Mouse (Mus musculus) embryonic facial prominence, embryonic 11.5 days (tissue): Measurements from ENCODE around the gene Ipo4. TPM values are rescaled to one million over a fixed set of nuclear protein-coding genes. Genes with fewer than 3 reads are reported as not detected.

Source experiments
- ATAC-seq: fragments of 200-750 bp; cut with Nextera tagmentation; replicated peaks from 2 replicates; pipeline ENCODE4 v1.8.0; 2017; ENCODE audit warnings: low read depth; ENCODE audit not compliant: insufficient number of reproducible peaks, low FRiP score, low TSS enrichment
- DNase-seq: peaks from one replicate; pipeline ENCODE4 v3.0.0-alpha.2; 2015; ENCODE audit warnings: low spot score
- H3K27ac ChIP-seq: fragments of 300-500 bp; sonication (generic); replicated peaks from 2 replicates; pipeline ENCODE4 v1.5.1; 2014; ENCODE audit warnings: mild to moderate bottlenecking, low read depth, low read length, control low read depth
- H3K27me3 ChIP-seq: fragments of 300-500 bp; sonication (generic); 2 replicates; pipeline ENCODE4 v1.6.1; 2014; ENCODE audit warnings: mild to moderate bottlenecking, low read length, moderate library complexity, mixed read lengths; ENCODE audit not compliant: control insufficient read depth, insufficient read depth
- H3K36me3 ChIP-seq: fragments of 300-500 bp; sonication (generic); replicated peaks from 2 replicates; pipeline ENCODE4 v1.6.1; 2014; ENCODE audit warnings: low read depth, mild to moderate bottlenecking, low read length, moderate library complexity, mixed read lengths; ENCODE audit not compliant: control insufficient read depth, insufficient read depth
- H3K4me1 ChIP-seq: fragments of 300-500 bp; sonication (generic); 2 replicates; pipeline ENCODE4 v1.6.1; 2014; ENCODE audit warnings: low read length, mixed read lengths; ENCODE audit not compliant: control insufficient read depth, insufficient read depth
- H3K4me2 ChIP-seq: fragments of 300-500 bp; sonication (generic); 2 replicates; pipeline ENCODE4 v1.6.1; 2014; ENCODE audit warnings: low read depth, mild to moderate bottlenecking, control low read depth, low read length, moderate library complexity
- H3K4me3 ChIP-seq: fragments of 300-500 bp; sonication (generic); 2 replicates; pipeline ENCODE4 v1.5.1; 2014; ENCODE audit warnings: low read depth, low read length, control low read depth
- H3K9ac ChIP-seq: fragments of 300-500 bp; sonication (generic); replicated peaks from 2 replicates; pipeline ENCODE4 v1.6.1; 2014; ENCODE audit warnings: mild to moderate bottlenecking, control low read depth, low read length
- H3K9me3 ChIP-seq: fragments of 300-500 bp; sonication (generic); replicated peaks from 2 replicates; pipeline ENCODE4 v1.6.1; 2016; ENCODE audit warnings: mild to moderate bottlenecking, low read length, inconsistent platforms, mixed read lengths; ENCODE audit not compliant: control insufficient read depth
- WGBS: fragments of 180-500 bp; shearing (Covaris S2); extraction: QIAGEN DNeasy Blood & Tissue Kit; methylation state at CpG from one replicate; pipeline ENCODE4 v1.1.7; 2014; 5-methylcytosine and 5-hydroxymethylcytosine counted together
- polyA plus RNA-seq: library from polyadenylated mRNA; unstranded; fragments of >200 nt; fragmentation: Nextera tagmentation; extraction: Ambion mirVana; gene quantifications from 2 replicates; pipeline ENCODE4 v1.2.1, GENCODE M21; 2014

Ipo4 gene
- polyA plus RNA-seq, 1 experiment from 2014 or later: 85.0 TPM

GRCm38 (mm10) chr14:55628077-55628827 lies 7.5 kb downstream of the Ipo4 start:
- H3K9me3 ChIP-seq: no peaks in the 10 kb centered on the region
- no peak overlapping the region for H3K4me3 ChIP-seq
- no peak overlapping the region for H3K27ac ChIP-seq
- H3K36me3 ChIP-seq: peaks cover 14% of the 10 kb centered on the region
- H3K4me2 ChIP-seq: no peak overlapping the region
- DNase-seq (no peak), ATAC-seq (no peak)
- 93% methylated on average over 27 of the region's 27 CpGs for WGBS
- no peak overlapping the region for H3K9ac ChIP-seq
- no peaks in the 10 kb centered on the region for H3K4me1 ChIP-seq
- H3K27me3 ChIP-seq: no peaks in the 10 kb centered on the region

GRCm38 (mm10) chr14:55618486-55619195 lies 17.1 kb downstream of the Ipo4 start:
- Histone ChIP-seq H3K4me1 (no peaks in the 10 kb centered on the region), H3K9ac (0 out of 2 replicates have a peak overlapping the region, but pooled peaks have one; percentile 22), H3K4me2 (peak overlapping the region; percentile 23), H3K4me3 (peak overlapping the region; percentile 19), H3K27ac (no peak overlapping the region), H3K36me3 (no peaks in the 10 kb centered on the region), H3K9me3 (no peaks in the 10 kb centered on the region), H3K27me3 (no peaks in the 10 kb centered on the region)
- WGBS: 47% methylated on average over 22 of the region's 22 CpGs
- no peak for DNase-seq
- no peak for ATAC-seq

- Histone ChIP-seq H3K27me3 (no peaks in the 10 kb centered on the region), H3K9ac (0 out of 2 replicates have a peak within 1 kb of the TSS, but pooled peaks have one; percentile 22), H3K9me3 (no peaks in the 10 kb centered on the region), H3K4me2 (peak within 1 kb of the TSS; percentile 23), H3K4me3 (peak within 1 kb of the TSS; percentile 19), H3K4me1 (no peaks in the 10 kb centered on the region), H3K36me3 (no peaks in the 10 kb centered on the region), H3K27ac (no peak within 1 kb of the TSS)
- ATAC-seq: peak; percentile 81
- DNase-seq: peak; percentile 65
- WGBS: 25% methylated on average over 21 of the region's 21 CpGs
Measured at GRCm38 (mm10) chr14:55617822-55618221, 17.9 kb downstream of the Ipo4 start, which contains the start of gene Rec8. Rec8 (plus strand) TSS chr14:55618037.

GRCm38 (mm10) chr14:55616844-55617243 lies 18.9 kb downstream of the Ipo4 start:
- 82% methylated on average over 2 of the region's 2 CpGs for WGBS
- Histone ChIP-seq H3K36me3 (no peaks in the 10 kb centered on the region), H3K9ac (no peak overlapping the region)

GRCm38 (mm10) chr14:55615876-55616275 lies 19.9 kb downstream of the Ipo4 start:
- H3K4me2 ChIP-seq: no peak overlapping the region
- no peak overlapping the region for H3K4me3 ChIP-seq
- no peak overlapping the region for H3K9ac ChIP-seq
- H3K27ac ChIP-seq: no peak overlapping the region
- H3K36me3 ChIP-seq: no peaks in the 10 kb centered on the region
- H3K4me1 ChIP-seq: no peaks in the 10 kb centered on the region
- no peaks in the 10 kb centered on the region for H3K27me3 ChIP-seq
- ATAC-seq (no peak), DNase-seq (no peak)
- H3K9me3 ChIP-seq: no peaks in the 10 kb centered on the region
- 22% methylated on average over 2 of the region's 2 CpGs for WGBS

More at GRCm38 (mm10) chr14:55616844-55617243, 18.9 kb downstream of the Ipo4 start:
- DNase-seq: no peak
- H3K4me3 ChIP-seq: no peak overlapping the region
- no peak overlapping the region for H3K4me2 ChIP-seq
- no peaks in the 10 kb centered on the region for H3K9me3 ChIP-seq
- H3K27ac ChIP-seq: no peak overlapping the region
- no peak for ATAC-seq
- H3K27me3 ChIP-seq: no peaks in the 10 kb centered on the region
- no peaks in the 10 kb centered on the region for H3K4me1 ChIP-seq

GRCm38 (mm10) chr14:55614565-55615178 lies 21.1 kb downstream of the Ipo4 start:
- H3K4me3 ChIP-seq: no peak overlapping the region
- no peak overlapping the region for H3K4me2 ChIP-seq
- no peak for DNase-seq
- H3K9ac ChIP-seq: no peak overlapping the region
- H3K36me3 ChIP-seq: no peaks in the 10 kb centered on the region
- 79% methylated on average over 7 of the region's 7 CpGs for WGBS
- no peak for ATAC-seq
- H3K4me1 ChIP-seq: no peaks in the 10 kb centered on the region
- H3K27me3 ChIP-seq: no peaks in the 10 kb centered on the region
- H3K27ac ChIP-seq: no peak overlapping the region
- H3K9me3 ChIP-seq: no peaks in the 10 kb centered on the region

- Histone ChIP-seq H3K27ac (no peak overlapping the region), H3K4me1 (no peaks in the 10 kb centered on the region), H3K4me3 (no peak overlapping the region), H3K9me3 (no peaks in the 10 kb centered on the region), H3K36me3 (no peaks in the 10 kb centered on the region; the same call in 1 of the 2 replicates), H3K27me3 (no peaks in the 10 kb centered on the region), H3K4me2 (no peak overlapping the region), H3K9ac (no peak overlapping the region)
- ATAC-seq (no peak), DNase-seq (no peak)
- 79% methylated on average over 6 of the region's 6 CpGs for WGBS
Measured at GRCm38 (mm10) chr14:55613346-55613745, 22.4 kb downstream of the Ipo4 start.
